Mouse (Mus musculus) layer of hippocampus, adult 2 months (tissue): ENCODE data around the gene Mcu. TPM values are rescaled to one million over a fixed set of nuclear protein-coding genes. Genes with fewer than 3 reads are reported as not detected.
A peak's percentile ranks its signal among the peaks of the same experiment; 100 is the strongest.

Experiments used
- DNase-seq, 2 experiments: peaks; one replicate each; pipeline ENCODE4 v3.0.0; 2022; ENCODE audit warnings: low spot score in 2 of 2
- H3K27ac ChIP-seq: fragments of 200-600 bp; 2 replicates; pipeline ENCODE4 v1.8.1; 2022
- H3K4me3 ChIP-seq: fragments of 200-600 bp; 2 replicates; pipeline ENCODE4 v1.8.1; 2022; ENCODE audit warnings: mild to moderate bottlenecking
- CTCF ChIP-seq: fragments of 200-600 bp; conservative IDR thresholded peaks from 2 replicates; pipeline ENCODE4 v1.8.1; 2022; ENCODE audit warnings: antibody characterized with exemption, mild to moderate bottlenecking, moderate library complexity
- total RNA-seq, 2 experiments: library from RNA; stranded (reverse); gene quantifications; 2 replicates each; pipeline ENCODE4 v1.2.3; 2021

The Mcu gene
- total RNA-seq, 2 experiments from 2014 or later = 53.8 to 54.8 TPM

DNA sequence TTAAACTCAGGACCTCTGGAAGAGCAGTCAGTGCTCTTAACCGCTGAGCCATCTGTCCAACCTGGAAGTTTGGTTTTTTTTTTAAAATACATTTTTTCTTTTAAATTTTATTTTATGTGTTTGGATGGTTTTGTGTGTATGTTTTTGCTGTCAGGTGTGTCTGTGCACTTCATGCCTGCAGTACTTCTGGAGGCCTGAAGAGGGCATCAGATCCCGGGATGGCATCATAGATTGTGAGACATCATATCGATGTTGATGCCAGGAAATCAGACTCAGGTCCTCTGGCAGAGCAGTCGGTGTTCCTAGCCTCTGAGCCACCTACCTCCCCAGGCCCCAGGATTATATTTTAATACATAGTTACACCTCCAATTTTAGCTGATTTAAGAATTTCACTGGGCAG, 202.8 kb downstream of the Mcu start:
- Histone ChIP-seq H3K4me3 (no peak overlapping the region), H3K27ac (no peak overlapping the region)
- no peak for DNase-seq
- TF ChIP-seq CTCF = peak; percentile 43

DNA sequence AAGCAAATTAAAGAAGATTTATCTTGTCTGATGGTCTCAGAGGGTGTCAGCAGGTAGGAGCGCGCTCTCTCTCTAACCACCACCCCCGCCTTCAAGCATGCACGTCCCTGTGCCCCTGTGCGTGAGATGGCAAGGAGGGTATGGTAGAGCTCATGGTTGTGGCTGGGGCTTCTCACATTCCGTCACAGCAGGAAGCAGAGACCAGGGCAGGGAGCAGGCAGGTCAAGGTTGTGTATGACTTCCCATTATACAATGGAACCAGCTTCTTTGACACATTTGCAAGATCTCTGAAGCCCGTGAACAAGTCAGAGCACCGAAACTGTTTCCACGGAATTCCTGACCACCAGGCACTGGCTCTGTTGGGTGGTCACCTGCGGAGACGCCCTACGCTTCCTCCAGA, 206.2 kb downstream of the Mcu start:
- TF ChIP-seq CTCF = no peak
- Histone ChIP-seq H3K27ac (no peak overlapping the region), H3K4me3 (no peak overlapping the region)
- DNase-seq = no peak

DNA sequence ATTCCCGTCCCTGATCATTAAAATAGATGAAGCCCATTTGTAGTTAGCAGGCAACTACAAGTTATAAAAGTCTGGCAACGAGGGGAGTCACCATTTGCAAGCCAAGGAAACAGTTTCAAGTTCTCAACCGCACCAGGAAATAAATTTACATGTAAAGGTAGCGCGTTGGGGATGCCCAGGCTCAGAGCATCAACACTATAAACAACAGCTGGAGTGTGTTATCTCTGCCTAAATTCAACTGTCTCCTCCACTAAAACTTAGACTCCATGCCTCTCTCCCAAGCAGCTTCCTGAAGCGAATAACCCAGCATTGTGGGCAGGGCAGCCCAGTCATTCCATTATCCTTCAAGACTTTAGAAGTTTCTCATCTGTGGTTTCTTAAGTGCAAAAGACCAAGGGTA, 208.0 kb downstream of the Mcu start:
- no peak for DNase-seq
- H3K4me3 ChIP-seq = no peak overlapping the region
- no peak overlapping the region for H3K27ac ChIP-seq
- TF ChIP-seq CTCF = no peak

GRCm38 (mm10) chr10:59403793-59404149, 212.7 kb downstream of the Mcu start:
- Histone ChIP-seq H3K27ac (no peak overlapping the region), H3K4me3 (no peak overlapping the region)
- no peak for TF ChIP-seq CTCF
- DNase-seq = no peak

DNA sequence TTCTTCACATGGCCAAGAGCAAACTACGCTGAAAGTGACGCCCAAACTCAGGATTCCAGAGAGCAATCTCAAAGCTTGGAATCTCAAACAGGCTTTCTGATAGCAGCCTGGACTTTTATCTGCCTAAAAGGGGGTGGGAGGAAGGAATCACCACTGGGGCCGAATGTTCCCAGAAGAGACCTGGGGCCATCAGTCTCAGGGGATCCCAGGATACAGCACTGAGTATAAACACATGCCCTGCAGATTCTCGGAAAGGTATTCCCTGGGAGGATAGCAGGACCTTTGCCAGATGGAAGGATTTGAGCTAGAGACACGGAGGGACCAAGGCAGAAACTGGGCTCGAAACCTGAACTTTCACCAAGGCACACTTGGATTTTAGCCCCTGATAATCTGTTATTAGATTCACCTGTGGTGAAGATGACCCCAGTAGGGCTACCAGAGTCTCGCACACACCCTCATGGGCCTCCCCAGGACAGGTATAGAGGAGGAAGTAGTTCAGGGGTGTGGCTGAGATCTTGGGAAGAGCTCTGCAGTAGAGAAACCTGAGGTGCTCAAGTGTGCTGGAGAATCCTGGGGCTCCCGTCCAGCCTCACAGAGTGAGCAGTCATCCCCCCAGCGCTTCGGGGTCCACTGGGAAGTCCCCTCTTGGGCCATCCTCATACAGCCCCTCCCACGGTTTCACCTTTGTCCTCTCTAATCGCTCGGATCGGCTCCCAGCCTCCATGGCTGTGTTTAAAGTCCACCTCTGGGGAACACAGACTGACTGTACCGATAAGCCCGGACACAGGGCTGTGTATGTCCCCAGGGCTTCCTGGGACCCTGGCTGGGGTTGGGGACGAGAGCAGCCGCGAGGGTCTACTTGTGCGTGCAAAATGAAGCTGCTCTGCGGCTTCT, 213.3 kb downstream of the Mcu start, which contains the start of gene Pla2g12b:
Gene Pla2g12b (plus strand): TSS at position 762 of the 894 bp plus-strand sequence.
- Histone ChIP-seq H3K4me3 (no peak within 1 kb of the TSS), H3K27ac (no peak within 1 kb of the TSS)
- no peak for TF ChIP-seq CTCF
- no peak for DNase-seq

Other genes with a start within 250 kb of the Mcu start
- gene Gm10273, start 221.1 kb downstream of the Mcu start, total RNA-seq = 10 to 100 TPM; 28.5 to 38.1 TPM
- gene Pla2g12b, start 213.0 kb downstream of the Mcu start, total RNA-seq = not detected
- gene Oit3, start 174.9 kb downstream of the Mcu start, total RNA-seq = 1 to 10 TPM in 1 of 2 experiments, under 1 TPM in 1; 0.32 to 1.0 TPM
- not detected for gene Gm10322, start 629 bp downstream of the Mcu start, total RNA-seq
- 10 to 100 TPM; 97.4 to 98.9 TPM for gene Micu1, start 85.8 kb upstream of the Mcu start, total RNA-seq